Mouse (Mus musculus) right cerebral cortex, postnatal 36 days (tissue): ENCODE results near the gene Paox.

ENCODE experiments used
- DNase-seq, 2 experiments: peaks; one replicate each; pipeline ENCODE4 v3.0.0; 2022; ENCODE audit warnings: low spot score in 2 of 2, mixed read lengths in 1 of 2

Paox gene

GRCm38 (mm10) chr7:140115583-140116328 is at the start of gene Paox:
TSS of gene Paox (plus strand) at chr7:140115799.
- DNase-seq: peak; percentile 33 to 55

- DNase-seq: no peak
Observed at GRCm38 (mm10) chr7:140067397-140067796, 48.2 kb upstream of the Paox start.

DNA sequence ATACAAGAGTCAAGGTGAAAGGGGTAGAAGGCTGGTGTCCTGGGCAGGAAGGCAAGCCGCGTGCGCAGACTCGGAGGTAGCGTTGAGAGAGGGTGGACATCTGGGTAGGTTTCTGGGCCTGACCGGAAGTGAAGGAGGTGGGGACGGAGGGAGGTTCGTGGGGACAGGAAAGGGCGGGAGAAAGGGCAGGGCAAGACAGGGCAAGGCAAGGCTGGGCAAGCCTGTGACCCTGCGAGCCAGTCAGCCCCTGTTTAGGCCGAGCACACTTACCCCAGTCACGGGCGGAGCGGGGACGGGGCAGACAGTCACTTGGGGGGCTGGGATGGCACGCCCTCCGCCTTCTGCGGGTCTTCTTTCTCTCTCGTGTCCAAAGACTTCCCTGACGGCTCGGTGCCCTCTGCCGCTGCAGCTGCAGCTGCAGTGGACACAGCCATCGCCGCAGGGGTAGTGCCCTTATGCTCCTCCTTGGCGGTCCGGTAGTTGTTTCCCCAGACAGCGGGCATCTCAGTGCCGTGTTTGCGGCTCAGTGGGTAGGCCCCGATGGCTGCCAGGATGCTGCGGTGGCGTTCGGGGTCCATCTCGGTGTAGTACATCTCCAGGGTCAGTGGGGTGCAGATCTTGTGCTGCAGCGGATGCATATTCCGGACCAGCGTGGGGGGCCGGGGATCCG is 45.4 kb upstream of the Paox start:
- no peak for DNase-seq

- no peak for DNase-seq
Observed at GRCm38 (mm10) chr7:140077698-140078097, 37.9 kb upstream of the Paox start.

DNA sequence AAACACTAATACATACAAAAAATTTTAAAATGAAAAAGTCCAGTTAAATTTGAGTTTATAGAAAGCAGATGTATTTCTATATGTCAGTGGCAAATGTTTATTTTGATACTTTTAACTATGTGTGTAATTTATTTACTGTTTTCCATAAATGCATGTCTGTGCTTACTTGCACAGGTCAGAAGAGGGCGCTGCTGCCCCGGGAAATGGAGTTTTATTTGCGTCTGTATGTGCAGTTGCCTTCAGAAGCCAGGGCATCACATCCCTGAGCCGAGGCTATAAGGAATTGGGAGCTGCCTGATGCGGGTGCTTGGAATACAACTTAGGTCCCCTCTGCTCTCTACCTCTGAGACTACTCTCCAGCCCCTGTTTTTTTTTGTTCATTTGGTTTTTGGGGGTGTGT is 36.9 kb upstream of the Paox start:
- peak in 1 of 2 experiments; percentile 49 for DNase-seq

- peak; percentile 89 to 93 for DNase-seq
Observed at GRCm38 (mm10) chr7:140080503-140081156, 35.0 kb upstream of the Paox start.

DNA sequence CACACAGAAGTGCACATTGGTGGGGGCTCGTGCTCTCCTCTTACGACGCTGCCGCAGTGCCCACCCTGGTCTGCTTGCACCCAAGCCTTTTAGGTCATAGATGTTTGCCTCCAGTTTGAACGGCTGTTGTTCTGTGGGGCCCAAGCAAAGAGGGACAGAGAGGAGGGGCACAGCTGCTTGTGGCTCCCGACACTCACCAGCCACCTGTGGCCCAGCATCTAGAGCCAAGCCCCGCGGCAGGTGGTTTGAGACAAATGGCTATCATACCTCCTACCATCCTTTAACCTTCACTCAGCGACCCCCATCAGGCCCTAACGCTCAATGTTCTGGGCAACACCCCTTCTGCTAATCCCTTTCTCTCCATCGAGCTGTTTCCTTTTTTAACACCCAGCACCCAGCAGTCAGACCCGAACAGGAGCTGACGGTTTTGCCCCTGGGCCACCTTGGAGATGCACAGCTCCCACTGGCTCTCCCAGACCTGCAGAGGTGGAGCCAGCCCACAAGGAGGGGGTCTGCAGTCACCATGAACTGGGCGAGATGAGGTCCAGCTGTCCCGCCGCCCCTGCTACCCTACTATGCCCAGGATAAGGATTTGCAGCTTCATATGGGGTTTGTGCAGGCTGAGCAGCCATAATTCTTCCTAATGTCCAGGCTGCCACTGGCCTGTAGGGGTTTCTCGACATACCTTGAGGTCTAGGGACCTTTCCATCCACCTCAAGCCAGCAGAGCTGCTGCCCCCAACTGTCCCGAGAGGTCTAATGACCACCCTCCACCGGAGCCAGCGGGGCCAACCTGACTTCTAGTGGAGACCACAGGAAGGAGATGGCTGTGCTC is 34.0 kb upstream of the Paox start:
- DNase-seq: peak; percentile 20 to 41

DNA sequence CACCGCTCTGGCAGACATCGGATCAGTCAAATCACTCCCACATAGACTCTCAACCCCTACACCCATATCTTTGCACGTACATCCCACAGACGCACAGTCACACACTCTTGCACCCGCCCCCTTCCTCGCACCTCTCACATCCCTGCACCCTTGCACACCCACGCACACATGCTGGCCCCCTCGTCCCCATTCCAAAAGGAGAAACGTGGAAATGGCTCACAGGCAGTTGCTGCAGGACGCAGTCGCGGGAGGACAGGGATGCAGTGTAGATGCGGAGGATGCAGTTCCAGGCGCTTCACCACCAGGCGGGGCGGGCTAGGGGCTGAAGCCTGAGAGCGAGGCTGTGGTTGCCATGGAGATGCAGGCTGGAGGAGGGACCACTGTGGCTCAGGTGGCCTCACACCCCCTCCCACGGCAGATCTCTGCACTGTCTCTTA is 33.3 kb upstream of the Paox start, which contains the start of gene Caly:
TSS of gene Caly (minus strand) at position 307 of the 437 bp plus-strand sequence.
- DNase-seq: peak; percentile 95 to 96

- no peak for DNase-seq
Observed at GRCm38 (mm10) chr7:140090601-140091000, 25.0 kb upstream of the Paox start.

DNA sequence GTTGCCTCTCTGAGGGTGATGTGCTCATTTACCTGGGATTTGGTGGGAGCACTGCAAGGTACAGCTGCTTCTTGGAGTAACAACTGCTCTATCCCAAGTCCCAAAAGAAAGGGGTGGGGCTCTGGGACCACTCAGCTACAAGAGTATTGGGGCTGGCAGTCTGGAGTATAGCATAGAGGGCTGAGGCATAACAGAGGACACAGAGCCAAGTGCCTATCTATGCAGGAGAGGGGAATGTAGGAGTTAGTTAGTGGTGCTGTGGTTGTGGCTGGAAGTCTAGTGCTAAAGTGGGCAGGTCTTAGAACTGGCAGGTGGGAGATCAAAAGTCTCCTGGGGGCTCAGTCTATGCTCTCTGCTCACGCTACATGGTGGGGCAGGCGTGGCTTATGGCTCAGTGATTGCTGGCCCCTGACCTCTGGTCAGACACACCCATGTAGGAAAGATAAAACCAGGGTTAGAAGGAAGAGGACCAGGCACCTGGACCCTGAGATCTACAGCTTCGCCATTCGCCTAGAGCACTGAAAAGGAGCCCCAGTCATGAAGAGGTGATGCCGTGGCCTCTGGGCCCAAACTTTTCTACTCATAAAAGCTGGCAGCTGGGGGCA is 22.6 kb upstream of the Paox start, which contains the start of gene Prap1:
TSS of gene Prap1 (plus strand) at position 472 of the 605 bp plus-strand sequence.
- DNase-seq: no peak

DNA sequence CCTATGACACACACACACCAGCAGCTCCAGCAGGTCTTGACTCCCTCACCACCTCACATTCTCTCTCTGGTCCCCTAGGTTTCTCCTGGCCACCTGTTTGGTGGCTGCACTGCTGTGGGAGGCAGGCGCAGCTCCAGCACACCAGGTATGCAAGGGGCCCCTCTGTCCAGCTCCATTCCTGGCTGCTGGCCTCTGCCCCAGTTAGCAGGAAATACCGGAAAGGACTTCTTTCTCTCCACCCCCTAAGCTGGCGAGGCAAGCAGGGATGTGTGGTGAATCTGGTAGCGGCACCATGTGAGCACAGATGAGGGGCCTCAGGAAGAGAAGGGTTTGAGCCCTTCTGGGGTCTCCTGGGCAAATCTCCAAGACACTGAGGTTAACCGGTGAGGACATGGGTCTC is 20.6 kb upstream of the Paox start:
- DNase-seq: no peak

DNA sequence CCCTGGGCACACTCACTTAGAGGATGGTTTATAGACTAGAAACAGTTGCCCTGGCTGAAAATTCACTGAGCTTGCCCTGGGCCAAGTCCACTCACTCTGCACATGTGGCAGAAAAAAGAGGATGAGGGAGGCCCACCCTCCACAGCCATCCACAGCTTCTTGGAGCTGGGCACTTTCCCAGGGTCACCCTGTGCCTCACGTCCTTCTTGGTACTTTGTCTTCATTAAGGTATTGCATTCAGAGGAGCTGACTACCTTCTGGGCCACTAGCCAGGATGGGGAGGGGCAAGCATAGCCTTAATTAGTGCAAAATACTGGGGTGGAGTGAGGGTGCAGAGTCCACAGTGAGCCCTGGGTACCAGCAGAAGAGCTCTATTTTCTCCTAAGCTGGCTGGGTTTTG is 20.0 kb upstream of the Paox start:
- DNase-seq: no peak

DNA sequence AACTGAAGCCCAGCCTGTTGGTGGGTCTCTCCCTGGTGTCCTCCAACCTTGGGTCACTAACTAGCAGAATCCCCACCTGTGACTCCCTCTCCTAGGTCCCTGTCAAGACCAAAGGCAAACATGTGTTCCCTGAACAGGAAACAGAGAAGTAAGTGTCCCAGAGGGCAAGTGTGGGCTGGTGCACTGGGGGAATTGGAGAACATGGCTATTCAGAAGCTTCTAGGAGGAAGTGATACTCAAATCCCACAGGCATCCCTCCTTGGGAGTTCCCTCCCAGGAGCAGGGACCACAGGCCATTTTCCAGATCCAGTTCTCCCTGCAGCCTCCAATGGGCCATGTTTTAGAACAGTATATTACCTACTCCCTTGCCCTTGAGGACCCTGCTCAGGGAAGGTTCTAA is 19.5 kb upstream of the Paox start:
- no peak for DNase-seq

DNA sequence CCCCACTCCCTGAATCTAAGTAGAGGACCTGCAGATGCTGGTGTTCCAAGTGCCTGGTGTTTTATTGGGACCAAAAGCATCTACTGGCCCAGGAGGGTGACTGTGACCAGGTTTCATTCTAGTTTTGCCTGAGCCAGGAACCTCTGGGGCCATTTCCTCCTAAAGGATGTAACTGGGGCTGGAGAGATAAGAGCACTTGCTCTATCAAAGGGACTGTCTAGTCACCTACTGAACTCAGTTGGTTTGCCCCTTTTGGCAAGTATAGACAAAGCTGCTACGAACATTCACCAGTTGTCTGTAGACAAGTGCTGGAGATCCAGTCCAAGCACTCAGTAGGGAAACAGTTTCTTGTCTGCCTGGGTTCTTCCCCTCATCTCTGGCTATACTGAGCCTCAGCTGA is 17.1 kb upstream of the Paox start:
- no peak for DNase-seq

GRCm38 (mm10) chr7:140101498-140101897 is 14.1 kb upstream of the Paox start:
- DNase-seq: no peak

DNA sequence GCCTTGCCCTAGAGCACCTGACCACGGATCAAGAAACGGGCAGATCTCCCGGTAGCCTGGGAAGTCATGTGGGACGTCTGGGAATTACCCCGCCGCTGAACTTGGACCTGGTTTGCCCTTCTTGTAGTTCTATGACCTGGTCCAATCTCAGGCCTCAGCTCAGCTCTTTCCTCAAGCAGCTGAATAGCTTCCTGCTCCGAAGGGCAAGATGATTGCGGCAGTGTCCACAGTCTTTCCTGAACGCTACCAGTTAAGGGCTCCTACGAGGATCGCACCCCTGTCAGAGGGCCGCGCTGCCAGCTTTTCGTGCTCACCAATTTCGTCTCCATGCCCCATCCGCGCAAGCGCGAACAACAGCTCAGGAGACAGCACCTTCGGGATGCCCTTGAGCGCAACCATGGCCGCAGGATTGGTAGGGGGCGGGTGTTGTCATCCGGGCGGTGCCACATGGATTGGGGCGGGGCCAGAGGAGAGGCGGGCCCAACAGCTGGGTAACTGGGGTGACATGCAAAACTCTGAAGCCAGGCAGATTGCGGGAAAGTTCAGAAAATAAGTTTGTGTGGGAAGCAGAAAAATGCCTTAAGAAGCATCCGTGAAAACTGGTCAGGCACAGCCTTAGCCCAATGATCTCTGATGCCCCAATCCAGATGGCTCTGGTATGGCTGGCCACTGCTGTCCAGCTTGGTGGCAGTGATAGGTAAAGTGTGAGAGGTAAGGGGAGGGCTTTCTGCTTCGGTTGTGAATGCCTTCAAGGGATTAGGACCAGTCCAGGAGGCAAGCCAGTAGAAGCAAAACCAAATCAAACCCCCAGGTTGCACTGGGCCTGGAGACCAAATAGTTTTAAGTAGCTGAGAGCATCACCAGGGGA is 13.4 kb upstream of the Paox start, which contains the start of gene Fuom:
TSS of gene Fuom (minus strand) at position 449 of the 868 bp plus-strand sequence.
- DNase-seq: peak; percentile 78 to 81

DNA sequence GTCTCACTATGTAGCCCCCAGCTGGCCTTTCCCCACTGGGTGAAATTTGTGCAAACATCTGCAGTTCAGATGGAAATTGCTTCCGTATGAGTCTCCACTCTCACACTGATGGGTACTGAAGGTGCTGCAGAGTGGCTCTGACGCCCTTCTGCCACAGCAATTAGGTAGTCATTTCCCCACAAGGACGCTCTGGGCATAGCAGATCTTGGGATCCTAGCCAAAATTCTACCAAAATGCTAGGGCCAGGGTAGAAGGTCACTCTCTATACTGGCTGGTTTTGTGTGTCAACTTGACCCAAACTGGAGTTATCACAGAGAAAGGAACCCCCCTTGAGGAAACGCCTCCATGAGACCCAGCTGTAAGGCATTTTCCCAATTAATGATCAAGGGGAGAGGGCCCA is 11.6 kb upstream of the Paox start:
- DNase-seq: no peak

DNA sequence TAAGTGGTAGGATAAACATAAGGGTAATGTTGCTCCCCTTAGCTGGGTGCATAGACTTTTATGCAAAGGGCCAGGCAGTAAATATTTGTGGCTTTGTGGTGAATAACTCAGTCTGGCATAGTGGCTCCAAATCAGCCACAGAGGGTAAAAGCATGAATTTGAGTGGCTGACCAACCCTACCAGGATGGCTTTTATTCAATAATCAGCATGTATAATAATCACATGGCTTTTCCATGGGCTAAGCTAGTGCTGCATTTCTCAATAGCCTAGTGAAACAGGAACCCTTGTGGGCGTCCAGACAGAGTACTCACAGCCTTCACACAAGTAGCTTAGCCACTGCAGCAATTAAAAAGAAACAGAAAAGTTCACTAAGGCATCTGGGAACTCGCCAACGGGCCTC is 3.7 kb upstream of the Paox start:
- no peak for DNase-seq

GRCm38 (mm10) chr7:140116329-140117054 is 893 bp downstream of the Paox start, which contains the start of gene Echs1:
TSS of gene Echs1 (minus strand) at chr7:140116476.
- peak; percentile 79 to 82 for DNase-seq
